Mouse (Mus musculus) liver, embryonic 16.5 days (tissue): ENCODE results near the gene Kdm6b. TPM values are rescaled to one million over a fixed set of nuclear protein-coding genes. Genes with fewer than 3 reads are reported as not detected.
A peak's percentile ranks its signal among the peaks of the same experiment; 100 is the strongest.

ENCODE experiments used
- ATAC-seq: fragments of 200-750 bp; cut with Nextera tagmentation; 2 replicates; pipeline ENCODE4 v1.8.0; 2017; ENCODE audit warnings: low read depth, mild to moderate bottlenecking, moderate number of reproducible peaks, moderate library complexity
- H3K27ac ChIP-seq: fragments of 300-500 bp; sonication (generic); 2 replicates; pipeline ENCODE4 v1.5.1; 2014; ENCODE audit warnings: mild to moderate bottlenecking, low read length
- H3K27me3 ChIP-seq: fragments of 300-500 bp; sonication (generic); 2 replicates; pipeline ENCODE4 v1.6.1; 2014; ENCODE audit warnings: low read depth, low read length, mixed read lengths; ENCODE audit not compliant: control insufficient read depth, insufficient read depth
- H3K36me3 ChIP-seq: fragments of 300-500 bp; sonication (generic); 2 replicates; pipeline ENCODE4 v1.6.1; 2014; ENCODE audit warnings: mild to moderate bottlenecking; ENCODE audit not compliant: control insufficient read depth, insufficient read depth
- H3K4me1 ChIP-seq: fragments of 300-500 bp; sonication (generic); 2 replicates; pipeline ENCODE4 v1.6.1; 2014; ENCODE audit warnings: low read depth, low read length, mixed read lengths; ENCODE audit not compliant: control insufficient read depth
- H3K4me2 ChIP-seq: fragments of 300-500 bp; sonication (generic); 2 replicates; pipeline ENCODE4 v1.6.1; 2014; ENCODE audit warnings: low read depth, low read length, mixed read lengths
- H3K4me3 ChIP-seq: fragments of 300-500 bp; sonication (generic); 2 replicates; pipeline ENCODE4 v1.5.1; 2014; ENCODE audit warnings: low read depth, mild to moderate bottlenecking, low read length
- H3K9ac ChIP-seq: fragments of 300-500 bp; sonication (generic); 2 replicates; pipeline ENCODE4 v1.6.1; 2014; ENCODE audit warnings: low read depth, low read length
- H3K9me3 ChIP-seq: fragments of 300-500 bp; sonication (generic); replicated peaks from 2 replicates; pipeline ENCODE4 v1.6.1; 2016; ENCODE audit warnings: low read length; ENCODE audit not compliant: control insufficient read depth
- WGBS: fragments of 180-500 bp; shearing (Covaris S2); extraction: QIAGEN DNeasy Blood & Tissue Kit; methylation state at CpG from one replicate; pipeline ENCODE4 v1.1.7; 2014; ENCODE audit not compliant: insufficient replicate concordance; 5-methylcytosine and 5-hydroxymethylcytosine counted together
- polyA plus RNA-seq: library from polyadenylated mRNA; unstranded; fragments of >200 nt; fragmentation: Nextera tagmentation; extraction: Ambion mirVana; gene quantifications from 2 replicates; pipeline ENCODE4 v1.2.1, GENCODE M21; 2015

Gene Kdm6b
- polyA plus RNA-seq, 1 experiment from 2014 or later, result 4.1 TPM

DNA sequence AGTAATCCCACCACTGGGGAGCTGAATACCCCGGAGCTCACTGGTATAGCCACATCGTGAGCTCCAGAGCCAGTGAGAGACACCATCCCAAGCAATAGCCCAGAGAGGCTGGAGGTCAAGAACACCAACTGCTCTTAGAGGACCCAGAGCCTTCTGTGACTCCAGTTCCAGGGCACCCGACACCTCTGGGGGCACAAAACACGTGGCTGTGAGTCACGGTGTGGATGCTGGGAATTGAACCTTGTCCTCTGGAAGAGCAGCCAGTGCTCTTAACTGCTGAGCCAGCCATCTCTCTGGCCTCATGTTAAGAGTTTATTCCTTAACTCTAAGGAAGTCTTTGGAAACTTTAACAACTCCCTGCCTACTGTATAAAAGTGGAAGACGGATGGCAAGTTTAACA, 28.5 kb downstream of the Kdm6b start:
- Histone ChIP-seq H3K27ac (no peak overlapping the region), H3K4me1 (peaks cover under 1% of the 10 kb centered on the region; the same call in 1 of the 2 replicates), H3K9ac (no peak overlapping the region), H3K36me3 (no peaks in the 10 kb centered on the region), H3K9me3 (no peaks in the 10 kb centered on the region), H3K27me3 (no peaks in the 10 kb centered on the region), H3K4me3 (no peak overlapping the region), H3K4me2 (no peak overlapping the region)
- no peak for ATAC-seq
- 64% methylated on average over 6 of the region's 6 CpGs for whole genome bisulfite sequencing

DNA sequence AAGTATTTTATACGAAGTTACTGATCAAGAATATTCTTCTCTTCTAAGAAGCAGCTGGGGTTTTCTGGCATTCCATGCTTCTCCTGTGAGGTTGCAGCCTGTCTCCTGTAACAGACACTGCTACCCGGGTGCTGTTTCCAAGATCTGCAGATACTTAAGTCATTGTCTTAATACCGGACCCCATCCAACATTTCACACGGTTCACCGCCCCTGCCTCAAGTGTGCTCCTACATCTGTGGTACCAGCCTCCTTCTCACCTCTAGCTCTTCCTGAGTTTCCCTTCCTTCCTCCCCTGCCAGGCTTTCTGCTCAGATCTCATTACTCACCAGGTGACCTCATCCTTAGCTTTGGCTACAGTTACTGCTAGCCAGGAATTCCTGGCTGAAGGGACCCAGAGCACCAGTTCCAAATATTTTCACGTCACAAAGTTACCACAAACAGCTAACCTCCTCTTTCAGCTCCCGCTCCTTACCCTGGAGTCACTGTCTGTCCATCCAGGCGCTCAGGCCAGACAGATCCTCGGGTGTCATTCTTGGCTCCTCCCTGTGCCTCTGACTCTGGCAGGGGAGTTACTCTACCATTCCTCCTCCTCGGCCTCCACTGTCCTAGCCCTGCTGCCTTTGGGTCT, 30.9 kb downstream of the Kdm6b start:
- 71% methylated on average over 10 of the region's 10 CpGs for WGBS
- ATAC-seq, result no peak

DNA sequence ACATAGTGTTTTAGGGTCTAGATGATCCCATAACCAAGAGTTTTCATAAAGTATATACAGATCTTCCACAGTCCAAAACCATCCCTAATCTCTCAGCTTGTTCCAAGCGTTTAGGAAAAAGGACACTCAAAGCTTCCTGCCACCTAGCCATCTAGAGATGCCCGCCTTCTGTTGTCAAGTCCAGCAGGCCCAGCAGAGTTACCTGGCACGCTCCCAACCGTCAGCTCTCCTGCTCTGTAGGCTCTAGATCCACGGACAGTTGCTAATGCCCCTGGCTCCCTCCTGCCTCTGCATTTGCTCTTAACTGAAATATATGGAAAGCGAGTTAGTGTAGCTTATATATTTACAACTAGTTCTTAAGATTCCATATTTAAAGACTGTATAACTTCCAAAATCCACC, 32.1 kb downstream of the Kdm6b start:
- Histone ChIP-seq H3K4me2 (no peak overlapping the region), H3K4me1 (no peaks in the 10 kb centered on the region; the same call in 1 of the 2 replicates), H3K9me3 (no peaks in the 10 kb centered on the region), H3K36me3 (no peaks in the 10 kb centered on the region), H3K9ac (no peak overlapping the region), H3K27ac (no peak overlapping the region), H3K4me3 (no peak overlapping the region), H3K27me3 (no peaks in the 10 kb centered on the region)
- ATAC-seq, result no peak
- 64% methylated on average over 6 of the region's 6 CpGs for WGBS

More for the DNA sequence above, 30.9 kb downstream of the Kdm6b start:
- H3K9me3 ChIP-seq, result no peaks in the 10 kb centered on the region
- H3K36me3 ChIP-seq, result no peaks in the 10 kb centered on the region
- no peak overlapping the region for H3K4me3 ChIP-seq
- no peaks in the 10 kb centered on the region for H3K27me3 ChIP-seq
- H3K27ac ChIP-seq, result no peak overlapping the region
- H3K9ac ChIP-seq, result no peak overlapping the region
- H3K4me1 ChIP-seq, result no peaks in the 10 kb centered on the region; the same call in 1 of the 2 replicates
- no peak overlapping the region for H3K4me2 ChIP-seq

DNA sequence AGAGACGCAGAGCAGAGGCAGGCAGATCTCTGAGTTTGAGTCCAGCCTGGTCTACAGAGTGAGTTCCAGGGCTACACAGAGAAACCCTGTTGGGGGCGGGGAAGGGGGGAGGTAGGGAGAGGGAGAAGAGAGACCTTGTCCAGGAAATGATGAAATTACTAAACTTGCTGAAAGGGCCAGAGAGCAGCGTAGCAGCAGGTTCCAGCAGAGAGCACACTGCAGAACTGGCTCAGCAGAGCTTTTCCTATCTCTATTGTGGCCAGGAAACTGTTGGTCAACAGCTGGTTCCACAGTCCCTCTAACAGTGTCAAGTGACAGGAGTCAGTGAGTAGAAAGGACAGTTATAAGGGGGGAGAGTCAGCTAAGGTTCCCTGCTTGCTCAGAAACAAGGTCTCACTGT, 33.9 kb downstream of the Kdm6b start:
- H3K9ac ChIP-seq, result no peak overlapping the region
- H3K9me3 ChIP-seq, result no peaks in the 10 kb centered on the region
- no peaks in the 10 kb centered on the region; the same call in 1 of the 2 replicates for H3K4me1 ChIP-seq
- H3K36me3 ChIP-seq, result no peaks in the 10 kb centered on the region
- no peak overlapping the region for H3K4me2 ChIP-seq
- ATAC-seq, result peak; percentile 28
- no peaks in the 10 kb centered on the region for H3K27me3 ChIP-seq
- H3K27ac ChIP-seq, result peak overlapping the region; percentile 60
- WGBS, result 37% methylated on average over 3 of the region's 3 CpGs
- no peak overlapping the region for H3K4me3 ChIP-seq

DNA sequence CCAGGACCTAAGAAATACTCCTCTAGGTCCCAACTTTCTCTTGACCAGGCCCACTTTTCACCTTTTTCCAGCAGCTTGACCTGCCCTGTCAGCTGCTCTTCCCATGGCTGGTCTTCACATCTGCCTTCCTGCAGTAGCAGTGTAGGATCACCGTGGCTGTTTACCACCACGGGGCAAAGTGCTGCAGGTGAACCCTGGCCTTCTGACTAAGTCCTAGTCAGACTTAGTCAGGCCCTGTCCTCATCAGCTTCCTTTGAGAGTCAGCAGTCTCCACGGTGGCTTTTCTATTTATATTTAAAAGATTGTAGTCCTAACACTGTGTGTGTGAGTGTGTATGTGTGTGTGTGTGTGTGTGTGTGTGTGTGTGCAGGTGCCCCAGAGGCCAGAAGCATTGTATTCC, 35.7 kb downstream of the Kdm6b start:
- H3K4me2 ChIP-seq, result no peak overlapping the region
- H3K27ac ChIP-seq, result peak overlapping the region; percentile 62
- peaks cover 16% of the 10 kb centered on the region for H3K4me1 ChIP-seq
- no peak overlapping the region for H3K9ac ChIP-seq
- 47% methylated on average over 3 of the region's 3 CpGs for whole genome bisulfite sequencing
- H3K9me3 ChIP-seq, result no peaks in the 10 kb centered on the region
- no peaks in the 10 kb centered on the region for H3K36me3 ChIP-seq
- ATAC-seq, result peak; percentile 59
- no peaks in the 10 kb centered on the region for H3K27me3 ChIP-seq
- no peak overlapping the region for H3K4me3 ChIP-seq

DNA sequence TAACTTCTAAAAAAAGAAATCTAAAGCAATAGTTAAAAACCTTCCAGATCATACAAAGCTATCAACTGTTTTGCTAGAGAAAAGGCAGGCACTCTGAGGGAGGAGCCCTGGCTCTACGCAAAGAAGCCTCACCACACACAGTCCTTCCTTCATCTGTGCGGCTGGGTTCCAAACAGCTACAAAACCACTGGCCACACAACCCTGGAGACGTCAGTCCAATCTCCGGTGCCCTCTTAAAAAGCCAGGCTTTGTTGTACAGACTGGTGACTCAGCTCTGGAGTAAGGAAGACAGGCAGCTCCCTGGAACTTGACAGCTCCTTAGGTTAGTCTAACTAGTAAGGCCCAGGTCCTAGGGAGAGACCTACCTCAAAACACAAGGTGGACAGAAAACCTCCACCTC, 37.8 kb downstream of the Kdm6b start:
- peaks cover 38% of the 10 kb centered on the region for H3K4me1 ChIP-seq
- 80% methylated on average over 4 of the region's 4 CpGs for WGBS

DNA sequence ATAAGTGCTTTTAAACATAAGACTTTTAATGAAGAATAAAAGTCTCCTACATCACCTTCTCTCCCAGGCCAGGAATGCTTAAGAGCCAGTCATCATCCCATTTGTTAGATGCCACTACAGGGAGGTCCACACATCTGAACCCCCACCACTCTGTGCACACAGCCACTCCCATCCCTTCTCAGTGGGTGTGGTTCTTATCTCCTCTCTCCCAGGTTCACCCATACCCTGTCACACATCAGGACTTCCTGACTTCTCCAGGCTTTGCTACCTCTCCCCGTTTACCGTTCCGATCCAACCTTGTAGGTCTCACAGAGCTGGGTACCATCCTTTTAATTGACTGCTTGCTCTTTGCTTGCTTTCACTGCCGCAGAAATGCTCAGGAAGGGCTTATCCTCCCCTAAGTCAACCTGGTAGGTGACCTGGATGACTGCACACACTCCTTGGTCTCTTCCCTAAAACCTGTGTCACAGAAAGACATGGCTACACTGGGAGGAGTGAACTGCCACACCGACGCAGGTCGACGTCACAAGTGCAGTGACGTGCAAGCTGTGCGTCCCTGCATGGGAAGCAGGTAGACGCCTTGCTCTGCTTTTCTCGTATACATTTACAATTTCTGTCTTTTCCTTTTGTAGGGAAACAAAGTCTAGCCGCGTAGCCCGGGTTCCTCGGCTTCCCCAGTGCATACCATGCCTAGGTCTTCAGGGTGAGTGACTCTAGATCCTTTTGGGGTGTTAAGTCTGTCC, 40.1 kb downstream of the Kdm6b start:
- Histone ChIP-seq H3K36me3 (no peaks in the 10 kb centered on the region), H3K4me1 (peaks cover 38% of the 10 kb centered on the region), H3K27me3 (peaks cover 24% of the 10 kb centered on the region), H3K9me3 (no peaks in the 10 kb centered on the region), H3K4me3 (peak overlapping the region; percentile 45), H3K9ac (peak overlapping the region; percentile 59), H3K4me2 (peak overlapping the region; percentile 82), H3K27ac (peak overlapping the region; percentile 92)
- WGBS, result 53% methylated on average over 16 of the region's 16 CpGs
- ATAC-seq, result peak; percentile 91

More for the DNA sequence above, 37.8 kb downstream of the Kdm6b start:
- no peak overlapping the region for H3K4me2 ChIP-seq
- H3K9me3 ChIP-seq, result no peaks in the 10 kb centered on the region
- no peaks in the 10 kb centered on the region for H3K36me3 ChIP-seq
- H3K27me3 ChIP-seq, result peaks cover 7% of the 10 kb centered on the region; the same call in 1 of the 2 replicates
- no peak overlapping the region for H3K27ac ChIP-seq
- no peak overlapping the region for H3K9ac ChIP-seq
- ATAC-seq, result no peak
- no peak overlapping the region for H3K4me3 ChIP-seq

DNA sequence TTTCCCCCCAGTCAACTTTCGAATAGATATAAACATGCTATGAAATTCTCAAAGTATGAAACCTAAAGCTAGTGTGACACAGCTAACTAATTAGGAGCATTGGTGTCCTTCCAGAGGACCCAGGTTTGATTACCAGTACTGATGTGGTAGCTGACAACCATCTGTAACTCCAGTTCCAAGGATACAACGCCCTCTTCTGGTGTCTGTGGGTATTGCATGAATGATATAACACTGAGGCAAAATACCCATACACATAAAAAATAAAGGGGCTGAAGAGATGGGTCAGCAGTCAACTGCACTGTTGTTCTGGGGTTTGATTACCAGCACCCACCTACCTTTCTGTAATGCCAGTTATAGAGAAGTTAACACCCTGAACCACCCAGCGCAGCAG, 40.7 kb downstream of the Kdm6b start:
- peak overlapping the region; percentile 45 for H3K4me3 ChIP-seq
- H3K9me3 ChIP-seq, result no peaks in the 10 kb centered on the region
- peak overlapping the region; percentile 82 for H3K4me2 ChIP-seq
- peak; percentile 6; the same call in 1 of the 2 replicates for ATAC-seq
- H3K4me1 ChIP-seq, result peaks cover 44% of the 10 kb centered on the region
- H3K36me3 ChIP-seq, result no peaks in the 10 kb centered on the region
- 46% methylated on average over 3 of the region's 3 CpGs for WGBS
- no peak overlapping the region for H3K9ac ChIP-seq
- H3K27ac ChIP-seq, result peak overlapping the region; percentile 92
- H3K27me3 ChIP-seq, result peaks cover 30% of the 10 kb centered on the region
